Mouse (Mus musculus) E14TG2a.4 (cell line): ENCODE measurements around the gene Rrnad1.
A peak's percentile ranks its signal among the peaks of the same experiment; 100 is the strongest.

Experiments
- CTCF ChIP-seq: conservative IDR thresholded peaks from 2 replicates; pipeline ENCODE4 v1.5.1; 2014; ENCODE audit warnings: low read length
- NANOG ChIP-seq: IDR thresholded peaks from 2 replicates; pipeline ENCODE4 v1.6.1; 2014; ENCODE audit warnings: borderline replicate concordance, low read length, mixed read lengths

- TF ChIP-seq CTCF (peak; percentile 93), NANOG (no peak)
Observed at GRCm38 (mm10) chr3:87960586-87961191, 30.2 kb upstream of the Rrnad1 start.
